ENCODE assay signal across 10 mouse cellular contexts in genomic region chr9:24119423-24119822, GRCm38 (mm10). TPM values are rescaled to one million over a fixed set of nuclear protein-coding genes. Genes with fewer than 3 reads are reported as not detected.
DNase-seq lines count a peak whose midpoint lies in the region; ATAC-seq and TF ChIP-seq lines count a peak whose summit lies in the region.
"Had no signal": no experiment of that assay in that cellular context is flagged by ENCODE, and none has a peak within 500 bp of the region (broad histone marks: within the 10 kb centered on the region; RNA-seq: fewer than 3 reads in every experiment).

No protein-coding gene starts in this region.

- 55% methylated on average over 4 of the region's 4 CpGs for WGBS in hindbrain, embryonic 10.5 days
- WGBS in hindbrain, embryonic 16.5 days: 48% methylated on average over 4 of the region's 4 CpGs
- WGBS in liver, adult 2 months: 35% methylated on average over 4 of the region's 4 CpGs

- TF ChIP-seq CTCF in liver, adult 2 months (IDR thresholded peaks at IDR 0.05; ENCODE audit: low read depth, low read length): peak; percentile 49

- no peaks in the 10 kb centered on the region for H3K27me3 ChIP-seq in hindbrain, embryonic 10.5 days (ENCODE audit: insufficient read depth, poor library complexity, severe bottlenecking)
- H3K27me3 ChIP-seq in hindbrain, embryonic 16.5 days (replicated peaks; ENCODE audit: control insufficient read depth, insufficient read depth, low read length): no peaks in the 10 kb centered on the region
- H3K27me3 ChIP-seq in liver, adult 2 months (ENCODE audit: control insufficient read depth, insufficient read depth, low read length): no peaks in the 10 kb centered on the region
- H3K27me3 ChIP-seq: limb, embryonic 12.5 days had no signal

- no peaks in the 10 kb centered on the region for H3K79me2 ChIP-seq in liver, adult 2 months (ENCODE audit: control insufficient read depth, insufficient read depth, low read length)

- no peak overlapping the region for H3K4me3 ChIP-seq in hindbrain, embryonic 10.5 days
- H3K4me3 ChIP-seq in hindbrain, embryonic 16.5 days (ENCODE audit: low read length): no peak overlapping the region
- no peak overlapping the region for H3K4me3 ChIP-seq in liver, adult 2 months (ENCODE audit: insufficient read depth, low read depth, low read length)
- H3K4me3 ChIP-seq: limb, embryonic 12.5 days had no signal

- no peaks in the 10 kb centered on the region for H3K9me3 ChIP-seq in hindbrain, embryonic 10.5 days
- H3K9me3 ChIP-seq in hindbrain, embryonic 16.5 days (ENCODE audit: control insufficient read depth, low read length): no peaks in the 10 kb centered on the region
- H3K9me3 ChIP-seq: limb, embryonic 12.5 days had no signal

- H3K4me2 ChIP-seq in hindbrain, embryonic 16.5 days (ENCODE audit: low read length): no peak overlapping the region
- H3K4me2 ChIP-seq: limb, embryonic 12.5 days had no signal

- no peak for ATAC-seq in hindbrain, embryonic 16.5 days

- peak; percentile 36 for DNase-seq in hindbrain, embryonic 10.5 days (ENCODE audit: low spot score)
- peak; percentile 30 for DNase-seq in MEL-GATA-1-ER (ENCODE audit: extremely low read depth, low read depth)
- DNase-seq in cerebellum, adult 18-20 months: peak; percentile 35 to 44
- DNase-seq in heart, postnatal 4 days: peak; percentile 45
- DNase-seq in liver, adult 2 months (ENCODE audit: extremely low read depth, low read depth, low spot score): peak; percentile 48
- DNase-seq in right cerebral cortex, postnatal 4 days: peak; percentile 5
- DNase-seq in frontal cortex, postnatal 10 days (ENCODE audit: low spot score in 2 of 2): no peak

- H3K27ac ChIP-seq in hindbrain, embryonic 10.5 days: no peak overlapping the region
- H3K27ac ChIP-seq in hindbrain, embryonic 16.5 days (ENCODE audit: low read depth, low read length): no peak overlapping the region
- no peak overlapping the region for H3K27ac ChIP-seq in liver, adult 2 months (replicated peaks; ENCODE audit: insufficient read depth, low read depth, low read length)
- H3K27ac ChIP-seq: limb, embryonic 12.5 days had no signal

- no peaks in the 10 kb centered on the region for H3K4me1 ChIP-seq in hindbrain, embryonic 10.5 days (replicated peaks)
- H3K4me1 ChIP-seq in hindbrain, embryonic 16.5 days (ENCODE audit: control insufficient read depth, insufficient read depth, low read depth, low read length): no peaks in the 10 kb centered on the region
- no peaks in the 10 kb centered on the region for H3K4me1 ChIP-seq in liver, adult 2 months (ENCODE audit: control insufficient read depth, insufficient read depth, low read length)
- H3K4me1 ChIP-seq: limb, embryonic 12.5 days had no signal

- TF ChIP-seq POLR2A in liver, adult 2 months (IDR thresholded peaks at IDR 0.05; ENCODE audit: extremely low read depth, insufficient read depth, low read length): no peak

- no peak overlapping the region for H3K9ac ChIP-seq in hindbrain, embryonic 16.5 days (ENCODE audit: low read depth, low read length)
- H3K9ac ChIP-seq in liver, adult 2 months (ENCODE audit: low read depth, low read length): no peak overlapping the region
- H3K9ac ChIP-seq: limb, embryonic 12.5 days had no signal

- H3K36me3 ChIP-seq in hindbrain, embryonic 10.5 days: no peaks in the 10 kb centered on the region
- no peaks in the 10 kb centered on the region for H3K36me3 ChIP-seq in hindbrain, embryonic 16.5 days (ENCODE audit: control insufficient read depth, insufficient read depth, low read length)
- no peaks in the 10 kb centered on the region for H3K36me3 ChIP-seq in liver, adult 2 months (ENCODE audit: control insufficient read depth, insufficient read depth, low read length)
- H3K36me3 ChIP-seq: limb, embryonic 12.5 days had no signal

RNA-seq across cellular contexts. Expression of gene Npsr1, which starts 21.6 kb away (rescaled TPM):
- polyA plus RNA-seq in hindbrain, embryonic 10.5 days (2016; fragmentation: Nextera tagmentation; extraction: Ambion mirVana): not detected in 2 replicates
- polyA plus RNA-seq in hindbrain, embryonic 16.5 days (2015; fragmentation: Nextera tagmentation; extraction: Ambion mirVana): 0.35 and 0.43 TPM in 2 replicates
- total RNA-seq in heart, postnatal 4 days (2021): not detected
- not detected in 2 replicates for total RNA-seq in liver, adult 2 months (2014; rRNA removed)
- not detected in 2 replicates for polyA plus RNA-seq in liver, adult 2 months (2012; rRNA removed)
- polyA plus RNA-seq: limb, embryonic 12.5 days; stomach, embryonic 14.5 days had no signal

Comparison
In these comparisons a context has a peak if more than half of its experiments do, and no peak if none do; other contexts are left out.
1. DNase-seq: peak in hindbrain, embryonic 10.5 days (single experiment), MEL-GATA-1-ER (single experiment), cerebellum, adult 18-20 months (2 of 2), heart, postnatal 4 days (single experiment), liver, adult 2 months (single experiment) and right cerebral cortex, postnatal 4 days (single experiment); none in frontal cortex, postnatal 10 days (0 of 2).